Mouse (Mus musculus) naive thymus-derived CD4-positive, alpha-beta T cell, adult 5 months (primary cell): ENCODE results near the gene Ptprc. TPM values are rescaled to one million over a fixed set of nuclear protein-coding genes. Genes with fewer than 3 reads are reported as not detected.

Experiments used
- polyA plus RNA-seq: library from polyadenylated mRNA; unstranded; fragments of 100-300 nt; shearing (Covaris generic); gene quantifications from one replicate; pipeline ENCODE4 v1.2.1, GENCODE M21; 2017

Ptprc gene
- polyA plus RNA-seq, result 1,293 TPM

DNA sequence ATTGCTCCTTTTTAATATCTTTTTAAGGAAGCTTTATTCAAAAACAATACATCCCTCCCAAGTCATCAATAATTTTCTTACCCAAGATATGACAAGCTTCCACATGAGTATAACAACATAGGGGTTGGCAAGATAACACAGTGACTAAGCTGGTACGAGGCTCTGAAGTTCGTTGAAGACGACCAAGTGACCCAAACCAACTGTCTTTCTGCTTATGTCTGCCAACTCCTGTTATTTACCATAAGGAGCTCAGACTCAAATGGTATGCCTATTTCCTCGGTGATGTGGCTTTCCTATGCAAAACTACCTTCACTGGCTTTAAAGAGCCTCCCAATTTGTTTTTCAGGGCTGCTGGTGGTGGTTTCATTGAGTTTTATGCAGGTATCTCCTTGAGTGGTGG lies at the start of gene Ptprc:
Ptprc (minus strand) TSS at position 215 of the 400 bp plus-strand sequence.

Other genes starting within 250 kb of the Ptprc start
- gene Atp6v1g3, start 98.0 kb upstream of the Ptprc start, polyA plus RNA-seq, result not detected